ENCODE assay signal across 31 mouse cellular contexts in genomic region chr1:123220494-123220893, GRCm38 (mm10).
"Had no signal": no experiment of that assay in that cellular context is flagged by ENCODE, and none has a peak within 500 bp of the region (broad histone marks: within the 10 kb centered on the region; RNA-seq: fewer than 3 reads in every experiment).

No protein-coding gene starts in this region.

- H3K4me3 ChIP-seq: limb, embryonic 10.5 days; limb, embryonic 12.5 days; limb, embryonic 13.5 days; limb, embryonic 15.5 days; liver, embryonic 12.5 days; liver, embryonic 13.5 days; liver, embryonic 15.5 days; lung, embryonic 15.5 days; megakaryocyte, embryonic 14.5 days; midbrain, embryonic 10.5 days; midbrain, embryonic 12.5 days; midbrain, embryonic 13.5 days; midbrain, embryonic 15.5 days; myocyte had no signal

- H3K27me3 ChIP-seq: limb, embryonic 12.5 days; limb, embryonic 13.5 days; limb, embryonic 15.5 days; liver, embryonic 12.5 days; liver, embryonic 13.5 days; liver, embryonic 15.5 days; lung, embryonic 15.5 days; megakaryocyte, embryonic 14.5 days; midbrain, embryonic 12.5 days; midbrain, embryonic 13.5 days; midbrain, embryonic 15.5 days had no signal

- DNase-seq: left cerebral cortex, postnatal 4 days; liver; liver, embryonic 13.5 days; liver, postnatal 0 days; lung, adult 18-20 months; lung, adult 2 months; lung, embryonic 14.5 days; lung, postnatal 10 days; lung, postnatal 14 days; lung, postnatal 36 days; lung, postnatal 4 days; midbrain, embryonic 14.5 days had no signal

- H3K9me3 ChIP-seq: limb, embryonic 10.5 days; limb, embryonic 12.5 days; limb, embryonic 13.5 days; limb, embryonic 15.5 days; liver, embryonic 12.5 days; liver, embryonic 13.5 days; liver, embryonic 15.5 days; lung, embryonic 15.5 days; midbrain, embryonic 10.5 days; midbrain, embryonic 12.5 days; midbrain, embryonic 13.5 days; midbrain, embryonic 15.5 days had no signal

- H3K27ac ChIP-seq: limb, embryonic 10.5 days; limb, embryonic 12.5 days; limb, embryonic 13.5 days; limb, embryonic 15.5 days; liver, embryonic 12.5 days; liver, embryonic 13.5 days; liver, embryonic 14.5 days; liver, embryonic 15.5 days; lung, embryonic 15.5 days; macrophage; midbrain, embryonic 10.5 days; midbrain, embryonic 12.5 days; midbrain, embryonic 13.5 days; midbrain, embryonic 15.5 days had no signal

- H3K9ac ChIP-seq: limb, embryonic 12.5 days; limb, embryonic 13.5 days; limb, embryonic 15.5 days; liver, embryonic 12.5 days; liver, embryonic 13.5 days; liver, embryonic 14.5 days; liver, embryonic 15.5 days; liver, postnatal 0 days; lung, embryonic 14.5 days; lung, embryonic 15.5 days; midbrain, embryonic 12.5 days; midbrain, embryonic 13.5 days; midbrain, embryonic 15.5 days had no signal

- H3K4me2 ChIP-seq: limb, embryonic 12.5 days; limb, embryonic 13.5 days; limb, embryonic 15.5 days; liver, embryonic 11.5 days; liver, embryonic 12.5 days; liver, embryonic 13.5 days; liver, embryonic 15.5 days; lung, embryonic 14.5 days; lung, embryonic 15.5 days; midbrain, embryonic 11.5 days; midbrain, embryonic 12.5 days; midbrain, embryonic 13.5 days; midbrain, embryonic 15.5 days had no signal

- H3K4me1 ChIP-seq: limb, embryonic 10.5 days; limb, embryonic 12.5 days; limb, embryonic 13.5 days; limb, embryonic 15.5 days; liver, embryonic 12.5 days; liver, embryonic 13.5 days; liver, embryonic 15.5 days; lung, embryonic 15.5 days; megakaryocyte, embryonic 14.5 days; midbrain, embryonic 10.5 days; midbrain, embryonic 12.5 days; midbrain, embryonic 13.5 days; midbrain, embryonic 15.5 days had no signal

- ATAC-seq: liver, embryonic 12.5 days; liver, postnatal 0 days; lung, postnatal 0 days; midbrain, embryonic 13.5 days; midbrain, embryonic 15.5 days; midbrain, embryonic 16.5 days had no signal

- H3K36me3 ChIP-seq: limb, embryonic 10.5 days; limb, embryonic 12.5 days; limb, embryonic 13.5 days; limb, embryonic 15.5 days; liver, embryonic 12.5 days; liver, embryonic 13.5 days; liver, embryonic 15.5 days; lung, embryonic 15.5 days; midbrain, embryonic 10.5 days; midbrain, embryonic 12.5 days; midbrain, embryonic 13.5 days; midbrain, embryonic 15.5 days had no signal
